Mouse (Mus musculus) gastrocnemius, postnatal 10 days (tissue): ENCODE data around the gene Nav2. TPM values are rescaled to one million over a fixed set of nuclear protein-coding genes. Genes with fewer than 3 reads are reported as not detected.
A peak's percentile ranks its signal among the peaks of the same experiment; 100 is the strongest.

ENCODE experiments used
- DNase-seq: peaks from one replicate; pipeline ENCODE4 v3.0.0; 2021; ENCODE audit warnings: mixed read lengths
- total RNA-seq, 2 experiments: library from RNA; stranded (reverse); gene quantifications; 2 replicates each; pipeline ENCODE4 v1.2.3; 2021

Nav2 gene
- total RNA-seq, 2 experiments from 2014 or later = 55.8 to 80.1 TPM

DNA sequence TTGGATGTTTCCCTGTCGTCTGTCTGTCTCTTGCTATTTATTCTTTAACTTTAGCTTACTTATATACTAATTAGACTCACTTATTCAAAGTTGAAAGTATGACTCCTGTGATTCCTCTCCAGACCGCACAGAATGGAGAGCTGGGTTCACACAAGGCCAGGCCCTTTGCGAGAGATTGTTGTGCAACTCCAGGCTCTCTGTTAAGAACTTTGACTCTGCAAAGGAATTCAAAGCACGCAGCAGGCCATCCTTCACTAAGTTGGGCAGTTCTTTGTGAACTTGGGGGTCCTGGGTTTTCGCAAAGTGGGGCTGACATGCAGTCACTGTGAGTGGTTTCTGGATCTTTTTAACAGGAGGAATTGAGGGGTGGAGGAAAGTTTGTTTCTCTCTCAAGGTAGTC lies 95.9 kb downstream of the Nav2 start:
- DNase-seq = no peak

DNA sequence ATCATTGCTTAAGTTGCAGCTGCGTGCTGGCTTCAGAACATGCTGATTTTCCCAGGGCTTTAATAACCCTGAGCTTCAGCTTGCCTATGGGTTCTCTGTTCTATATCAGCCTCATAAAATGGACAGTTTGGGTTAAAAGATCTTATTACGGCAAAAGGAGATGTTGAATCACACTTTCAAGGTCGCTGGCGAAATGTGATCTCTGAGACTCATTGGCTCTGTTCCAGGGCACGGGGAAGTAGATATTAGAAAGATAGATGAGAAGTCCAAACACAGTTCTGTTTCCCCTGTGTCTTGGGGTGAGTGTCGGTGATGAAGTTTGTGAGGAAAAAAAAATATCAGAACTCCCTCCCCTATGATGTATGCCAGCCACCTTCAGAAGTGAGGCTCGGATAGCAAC lies 98.4 kb downstream of the Nav2 start:
- no peak for DNase-seq

DNA sequence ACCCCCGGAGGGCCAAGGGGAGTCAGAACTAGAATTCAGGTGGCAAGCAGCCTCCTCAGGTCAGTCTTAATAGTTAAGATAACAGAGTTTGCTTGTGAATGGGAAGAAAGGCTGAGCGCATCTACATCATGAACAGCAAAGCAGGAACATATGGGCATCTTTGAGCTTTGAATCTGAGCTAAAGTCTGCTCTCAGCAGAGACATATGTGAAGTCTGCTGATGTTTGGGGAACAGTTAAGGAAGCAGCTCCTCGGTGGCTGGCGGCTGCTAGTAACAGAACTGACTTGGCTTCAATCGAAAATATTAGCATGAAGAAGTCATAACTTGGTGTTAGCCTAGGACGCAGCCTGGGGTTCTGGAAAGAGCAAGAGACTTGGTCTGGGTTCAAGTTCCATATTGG lies 102.2 kb downstream of the Nav2 start:
- no peak for DNase-seq

DNA sequence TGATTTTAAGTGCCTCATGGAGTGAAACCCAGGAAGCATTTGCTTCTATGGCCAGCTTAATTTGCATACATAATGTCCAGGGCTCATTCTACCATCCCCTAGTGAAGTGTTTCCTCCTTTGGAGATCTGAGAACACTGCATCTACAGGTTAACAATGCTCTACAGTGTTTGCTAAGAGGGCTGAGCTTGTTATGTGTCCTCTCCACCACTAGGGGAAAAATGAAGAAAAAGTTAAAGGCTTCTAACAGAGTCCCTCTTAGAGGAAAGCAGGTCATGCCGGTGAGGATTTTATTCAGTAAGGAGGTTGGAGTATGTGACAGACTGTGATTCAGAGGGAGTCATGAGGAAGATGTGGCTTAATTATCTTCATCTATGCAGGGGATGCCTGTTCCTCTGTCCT lies 103.5 kb downstream of the Nav2 start:
- DNase-seq = no peak

DNA sequence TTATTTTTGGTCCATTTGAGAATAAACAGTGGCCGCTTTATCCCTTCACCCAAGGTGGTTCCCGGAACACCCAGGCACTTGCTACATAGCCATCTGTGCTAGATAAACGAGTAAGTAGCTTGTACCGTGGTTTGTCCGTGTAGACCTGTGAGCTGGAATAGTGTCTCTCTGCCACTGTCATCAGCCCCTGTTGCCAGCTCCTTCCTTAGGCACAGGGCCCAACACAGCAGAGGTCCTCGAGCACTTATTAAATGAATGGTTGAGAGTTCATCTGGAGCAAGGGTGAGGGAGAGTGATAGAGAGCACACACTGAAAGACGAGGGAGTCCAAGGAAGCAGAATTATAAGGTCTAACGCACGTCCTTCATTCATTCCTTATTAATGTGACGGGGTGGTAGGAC lies 106.0 kb downstream of the Nav2 start:
- DNase-seq = no peak

DNA sequence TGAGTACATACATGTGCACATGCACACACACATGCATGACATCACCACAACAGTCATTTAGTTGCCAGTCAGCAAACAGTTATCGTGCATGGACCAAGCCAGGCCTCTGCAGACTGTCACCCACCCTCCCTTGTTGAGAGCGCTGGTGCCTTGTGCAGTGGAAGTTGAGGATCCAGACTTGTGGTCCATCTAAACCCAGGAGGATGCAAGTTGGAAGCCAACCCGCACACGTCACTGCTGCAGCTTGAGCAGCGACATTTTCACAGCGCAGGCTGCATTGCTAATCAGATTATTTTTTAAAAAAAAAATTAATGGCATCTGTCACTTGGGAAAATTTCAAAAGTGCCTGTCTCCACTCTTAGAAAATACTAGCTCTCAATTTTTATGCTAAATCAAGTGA lies 106.8 kb downstream of the Nav2 start:
- DNase-seq = no peak

DNA sequence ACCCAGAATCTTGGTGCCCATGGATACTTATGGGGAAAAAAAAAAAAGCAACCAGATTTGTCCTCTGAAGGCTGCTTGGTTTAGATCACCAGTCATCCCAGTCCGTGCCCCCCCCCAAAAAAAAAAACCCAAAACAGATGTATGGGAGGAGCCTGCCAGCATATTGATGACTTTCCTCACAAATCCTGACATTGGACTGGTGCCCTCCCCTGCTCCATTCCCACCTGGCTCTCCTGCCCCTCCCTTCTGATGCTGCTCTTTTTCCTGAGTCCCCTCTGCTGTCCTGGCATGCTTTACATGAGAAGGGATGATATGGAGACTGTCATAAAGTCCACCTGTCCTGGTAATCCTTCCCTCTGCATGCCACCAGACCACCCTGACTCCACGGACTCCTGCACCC lies 107.6 kb downstream of the Nav2 start:
- DNase-seq = no peak

DNA sequence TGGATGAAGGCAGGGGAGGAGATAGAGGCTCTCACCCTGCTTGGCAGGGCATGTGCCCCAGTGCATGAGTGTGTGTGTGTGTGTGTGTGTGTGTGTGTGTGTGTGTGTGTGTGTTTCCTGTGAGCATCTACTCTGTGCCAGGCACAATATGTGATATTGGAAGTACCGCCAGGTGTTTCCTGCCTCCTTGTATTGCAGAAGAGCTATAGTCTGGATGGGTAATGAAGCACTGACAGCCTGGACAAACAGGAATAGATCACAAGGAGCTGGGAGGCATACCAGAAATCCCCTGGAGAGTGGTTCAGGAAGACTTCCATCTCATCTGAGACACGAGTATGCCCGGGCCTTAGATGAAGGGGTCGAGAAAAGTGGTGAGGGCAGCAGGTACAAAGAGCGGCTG lies 109.3 kb downstream of the Nav2 start:
- no peak for DNase-seq

DNA sequence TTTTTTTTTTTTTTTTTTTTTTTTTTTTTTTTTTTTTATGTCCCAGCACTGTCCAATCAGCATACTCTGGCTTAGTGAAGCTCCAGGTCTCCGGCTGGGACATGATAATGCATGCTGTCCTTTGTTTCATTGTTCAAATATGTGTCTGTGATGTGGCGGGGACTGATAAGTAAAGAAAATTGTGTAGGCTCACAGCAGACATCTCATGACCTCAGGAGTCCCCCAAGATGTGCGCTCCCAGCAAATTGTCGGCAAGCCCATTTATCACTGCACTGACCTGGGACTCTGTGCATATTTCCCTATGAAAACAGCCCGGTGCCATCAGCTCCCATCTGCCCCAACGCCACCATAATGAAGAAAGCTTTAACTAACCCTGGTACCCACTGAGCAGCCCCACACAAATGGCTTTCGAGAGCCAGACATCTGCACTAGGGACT lies 110.0 kb downstream of the Nav2 start:
- DNase-seq = no peak

DNA sequence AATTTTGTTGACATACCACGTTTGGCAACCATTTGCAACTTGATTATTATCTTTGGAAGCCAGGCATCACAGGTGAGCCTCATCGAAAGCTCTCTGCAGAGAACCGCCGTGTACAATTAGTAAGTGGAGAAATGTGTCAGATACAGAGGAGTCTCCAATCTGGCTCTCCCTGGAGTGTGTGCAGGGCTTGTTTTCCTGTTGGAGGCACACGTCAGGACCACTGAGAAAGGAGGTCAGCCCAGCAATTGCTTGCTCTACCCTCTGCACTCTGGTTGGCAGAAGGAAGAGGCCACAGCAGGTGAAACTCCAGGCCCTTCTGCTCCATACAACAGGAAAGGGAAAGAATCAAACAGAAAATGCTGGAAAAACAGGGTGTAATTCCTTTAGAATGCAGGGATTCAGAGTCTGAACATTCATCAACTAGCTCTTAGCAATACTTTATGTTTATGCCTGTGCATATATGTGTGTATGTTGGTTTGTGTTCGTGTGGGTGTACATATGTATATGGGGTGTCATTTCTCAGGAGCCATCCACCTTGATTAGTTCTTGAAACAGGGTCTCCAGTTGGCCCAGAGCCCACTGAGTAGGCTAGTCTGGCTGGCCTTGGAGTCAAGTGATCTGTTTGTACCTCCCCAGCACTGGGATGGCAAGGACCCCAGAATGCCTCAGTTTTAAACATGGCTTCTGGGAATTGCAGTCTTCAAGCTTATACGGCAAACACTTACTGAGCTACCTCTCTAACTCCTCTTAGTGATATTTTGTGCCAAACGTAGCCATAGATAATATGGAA lies 116.7 kb downstream of the Nav2 start:
- no peak for DNase-seq

DNA sequence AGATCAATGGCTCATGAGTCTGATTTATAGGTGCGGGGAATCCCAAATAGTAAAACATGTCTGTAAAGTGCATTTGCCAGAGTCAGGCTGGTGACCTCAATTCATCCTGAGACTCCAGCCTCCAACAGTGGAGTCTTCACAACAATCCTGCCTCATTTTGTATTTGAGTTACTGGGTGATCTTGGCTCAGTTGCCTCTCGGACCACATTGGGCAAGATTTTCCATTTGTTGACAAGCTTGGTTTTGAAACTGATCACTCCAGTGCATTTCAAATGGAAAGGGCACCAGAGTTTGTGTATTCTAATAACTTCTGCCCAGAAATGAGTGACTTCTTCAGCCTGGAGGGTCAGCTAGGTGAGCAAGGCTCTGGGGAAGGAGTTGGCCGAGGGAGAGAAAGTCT lies 117.5 kb downstream of the Nav2 start:
- no peak for DNase-seq

DNA sequence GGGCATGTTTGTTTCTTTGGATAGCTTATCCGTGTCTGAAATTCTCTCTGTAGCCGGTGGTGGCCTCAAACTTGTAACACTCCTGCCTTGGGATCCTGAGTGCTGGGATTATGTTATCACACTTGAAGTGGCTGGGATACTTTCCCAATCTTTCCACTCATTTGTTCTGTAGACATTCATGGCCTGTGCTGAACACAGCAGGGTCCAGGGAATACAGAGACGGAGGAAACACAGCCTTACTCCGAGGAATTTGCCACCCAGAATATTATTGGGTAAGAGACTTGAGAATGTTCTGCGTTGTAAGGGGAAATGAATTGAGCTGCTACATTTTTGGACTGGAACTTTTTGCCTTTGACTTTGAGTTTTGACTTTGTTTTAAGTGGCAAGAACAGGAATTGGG lies 118.0 kb downstream of the Nav2 start:
- no peak for DNase-seq

DNA sequence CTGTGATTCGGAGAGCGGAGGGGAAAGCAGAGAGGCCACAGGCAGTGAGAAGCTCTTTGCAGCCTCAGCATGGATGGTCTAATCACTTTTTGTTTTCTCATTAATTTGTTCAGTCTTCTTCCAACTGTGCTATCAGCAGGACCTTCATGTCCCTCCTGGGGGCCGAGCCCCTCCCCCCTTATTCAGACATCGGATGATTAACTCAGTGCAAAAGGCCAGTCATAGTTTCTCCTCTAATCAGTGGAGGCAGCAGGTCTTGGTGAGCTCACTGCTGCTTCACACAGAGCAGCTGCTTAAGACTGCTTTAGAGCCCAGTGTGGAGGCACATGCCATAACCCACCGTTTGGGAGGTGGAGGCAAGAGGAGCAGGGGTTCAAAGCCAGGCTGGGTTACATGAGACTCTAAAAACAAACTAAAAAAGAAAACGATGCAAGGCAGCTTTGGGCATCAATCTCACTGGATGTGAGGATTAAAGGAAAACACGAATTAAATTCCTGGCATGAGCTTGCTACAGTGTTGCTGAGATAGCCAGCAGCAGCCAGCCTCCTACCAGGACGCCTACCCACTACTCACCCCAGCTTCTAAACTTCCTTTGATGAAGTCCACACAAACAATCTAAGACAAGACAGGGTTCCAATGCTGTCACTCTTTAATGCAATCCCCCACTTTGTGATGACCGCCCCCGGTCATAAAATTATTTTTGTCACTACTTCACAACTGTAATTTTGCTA lies 120.9 kb downstream of the Nav2 start:
- no peak for DNase-seq

DNA sequence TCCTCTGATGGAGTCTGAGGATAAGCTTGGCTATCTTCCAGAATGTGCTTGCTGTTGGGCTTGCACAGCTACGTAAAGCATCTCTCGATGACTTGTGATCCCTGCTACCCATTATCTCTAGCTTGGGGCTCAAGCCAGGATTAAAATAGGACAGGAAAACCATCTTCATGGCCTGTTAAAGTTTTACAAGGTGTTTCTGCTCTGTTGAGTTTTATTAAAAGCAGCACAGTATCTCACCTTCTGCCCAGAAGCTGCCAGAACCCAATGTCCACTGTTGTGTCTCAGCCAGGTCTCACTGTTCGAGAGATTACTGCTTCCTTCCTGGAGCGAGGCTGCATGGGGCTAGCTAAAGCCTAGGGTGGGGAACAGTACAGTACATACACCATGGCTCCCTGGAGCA lies 123.7 kb downstream of the Nav2 start:
- DNase-seq = no peak

DNA sequence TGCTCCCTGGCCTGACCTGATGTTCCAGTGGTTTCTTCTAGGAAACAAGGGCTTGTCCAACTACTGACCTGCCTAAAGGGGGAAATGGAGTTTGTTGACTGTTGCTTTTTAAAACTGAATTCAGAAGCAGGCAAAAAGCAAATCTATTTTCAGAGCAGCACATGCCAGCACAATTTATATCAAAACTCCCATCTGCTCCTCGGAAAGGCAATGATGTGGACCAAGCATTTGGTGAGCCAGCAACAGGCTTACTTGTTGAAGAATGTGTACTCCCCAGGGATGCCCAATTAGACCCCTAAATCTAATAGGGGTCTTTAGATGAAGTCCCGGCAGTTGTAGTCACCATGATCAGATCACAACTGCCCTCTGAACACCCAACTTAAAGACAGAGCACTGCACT lies 125.7 kb downstream of the Nav2 start:
- no peak for DNase-seq

DNA sequence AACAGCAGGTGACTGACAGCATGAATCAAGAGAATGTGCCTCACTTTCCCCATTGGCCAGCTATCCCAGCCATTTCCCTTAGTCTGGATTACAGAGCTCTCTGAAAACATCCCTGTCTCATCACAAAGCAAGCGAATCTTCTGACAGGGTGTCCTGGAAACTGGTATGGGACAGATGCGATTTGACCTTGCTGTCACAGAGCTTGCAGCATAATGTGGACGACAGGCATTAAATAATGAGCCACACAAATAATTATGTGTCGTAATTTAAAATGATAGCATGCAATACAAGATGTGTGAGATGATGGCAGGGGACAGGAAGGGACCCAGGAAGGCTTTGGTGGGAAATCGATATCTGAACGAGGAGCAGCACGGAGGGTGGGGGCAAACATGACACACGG lies 131.6 kb downstream of the Nav2 start:
- DNase-seq = no peak

DNA sequence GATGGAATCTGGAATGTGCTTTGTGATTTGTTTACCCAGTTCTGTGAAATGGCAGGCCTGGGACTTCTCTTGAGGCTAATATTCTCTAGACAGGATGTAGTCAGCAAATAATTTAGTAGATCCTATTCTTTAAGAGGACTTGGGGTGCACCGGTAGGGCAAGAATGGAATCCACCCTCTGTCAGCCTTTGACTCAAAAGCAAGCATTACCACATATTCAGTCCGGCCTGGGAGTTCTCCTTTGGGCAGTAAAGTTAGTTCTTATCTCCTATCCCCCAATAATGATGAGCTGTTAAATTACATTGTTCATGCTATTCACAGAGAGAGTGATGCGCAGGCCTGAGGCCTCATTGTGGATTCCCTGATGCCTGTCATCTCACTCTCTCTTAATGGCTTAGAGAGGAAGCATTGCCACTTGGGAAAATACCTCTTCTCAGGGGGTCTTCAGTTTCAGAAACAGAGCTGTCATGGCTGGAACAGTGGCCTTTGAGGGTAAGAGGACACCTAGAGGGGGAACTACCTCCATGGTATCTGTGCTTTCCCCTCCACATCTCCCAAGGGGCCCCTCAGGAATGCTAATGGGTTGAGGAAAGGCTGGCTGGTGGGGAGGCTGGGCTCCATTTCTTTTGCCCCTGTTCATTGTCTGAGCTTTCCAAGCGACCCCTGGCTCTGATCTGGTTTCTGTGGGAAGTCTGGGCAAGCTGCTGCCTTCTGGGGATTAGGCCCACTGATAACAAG lies 133.0 kb downstream of the Nav2 start:
- no peak for DNase-seq

DNA sequence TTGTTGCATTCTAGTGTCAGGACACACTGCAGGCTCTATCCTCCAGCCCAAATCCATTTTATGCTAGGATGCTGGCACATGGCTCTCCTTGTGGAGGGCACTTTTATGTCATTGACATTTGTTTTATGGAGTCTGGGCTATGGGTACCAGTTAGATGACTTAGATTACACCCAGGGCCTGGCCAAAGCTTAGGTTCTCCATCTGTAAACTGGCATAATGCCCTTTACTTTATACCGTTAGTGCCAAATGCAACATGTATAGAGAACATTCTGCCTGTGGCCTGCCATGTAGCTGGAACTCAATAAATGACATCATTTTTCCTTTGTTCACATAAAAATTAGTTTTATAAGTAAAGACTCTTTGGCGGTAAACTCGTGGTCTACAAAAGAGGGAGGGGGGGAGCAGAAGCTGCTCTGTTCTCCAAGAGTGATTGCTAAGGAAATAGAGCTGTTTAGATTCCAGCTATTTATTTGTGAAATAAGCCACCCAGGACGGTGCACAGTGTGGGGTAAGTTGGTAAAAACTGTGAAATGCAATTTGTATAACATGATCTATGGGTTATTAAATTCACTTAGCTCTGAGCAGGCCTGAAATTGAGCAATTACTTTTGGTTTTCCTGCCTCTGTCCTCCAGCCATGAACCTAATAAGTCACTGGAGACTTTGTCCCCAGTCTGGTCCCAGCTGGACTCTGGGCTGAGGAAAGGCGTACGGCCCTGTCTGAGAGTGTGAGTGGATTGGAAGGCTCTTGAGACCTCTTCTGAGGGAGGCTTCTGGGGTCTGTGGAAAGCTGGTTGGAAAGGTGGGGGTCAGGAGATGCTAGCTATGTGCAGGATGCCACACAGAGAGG lies 137.2 kb downstream of the Nav2 start:
- DNase-seq = no peak

DNA sequence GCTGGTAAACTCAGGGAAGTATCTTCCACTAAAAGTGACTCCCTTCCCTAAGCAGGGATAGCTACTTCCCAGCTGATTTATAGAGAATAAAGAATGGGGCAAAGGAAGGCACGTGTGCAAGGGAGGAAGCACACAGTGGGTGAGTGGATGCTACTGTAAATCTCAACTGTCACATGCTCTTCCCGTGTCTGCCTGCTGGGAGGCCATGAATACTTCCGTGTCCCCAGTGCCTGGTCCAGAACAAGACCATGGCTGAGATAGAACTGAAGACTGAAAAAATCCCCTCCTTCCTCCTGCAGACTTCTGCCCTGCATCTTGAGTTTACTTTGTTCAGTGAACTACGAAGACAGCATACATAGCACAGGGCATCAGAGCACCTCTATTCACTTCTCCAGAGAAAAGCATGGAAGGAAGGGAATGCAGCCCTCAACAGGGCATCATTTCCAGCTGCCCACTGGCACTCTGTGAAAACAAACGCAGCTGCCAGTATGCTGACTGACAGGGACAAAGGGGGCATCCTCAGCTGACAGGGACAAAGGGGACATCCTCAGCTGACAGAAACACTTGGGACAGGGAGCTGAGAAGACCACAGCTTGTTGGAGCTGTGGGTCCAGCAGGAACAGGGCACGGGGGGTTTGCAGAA lies 138.0 kb downstream of the Nav2 start:
- no peak for DNase-seq

DNA sequence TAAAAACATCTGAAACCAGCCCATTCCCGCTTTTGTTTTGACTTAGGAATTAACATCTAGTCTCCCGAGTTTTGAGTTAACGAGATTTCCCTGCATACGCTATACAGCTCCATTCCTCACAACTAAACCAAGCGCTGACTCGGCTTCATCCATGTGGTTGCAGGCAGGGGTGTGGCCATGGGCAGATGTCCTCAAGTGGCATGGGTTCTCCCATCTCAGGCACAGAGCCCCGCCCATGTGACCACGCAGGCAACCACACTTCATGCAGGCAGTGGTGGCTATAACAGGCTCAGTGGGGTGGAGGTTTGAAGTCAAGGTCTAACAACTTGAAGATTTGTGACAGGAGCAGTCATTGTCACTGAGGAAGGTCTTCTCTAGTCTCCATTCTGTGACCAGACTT lies 138.8 kb downstream of the Nav2 start:
- peak; percentile 19 for DNase-seq

DNA sequence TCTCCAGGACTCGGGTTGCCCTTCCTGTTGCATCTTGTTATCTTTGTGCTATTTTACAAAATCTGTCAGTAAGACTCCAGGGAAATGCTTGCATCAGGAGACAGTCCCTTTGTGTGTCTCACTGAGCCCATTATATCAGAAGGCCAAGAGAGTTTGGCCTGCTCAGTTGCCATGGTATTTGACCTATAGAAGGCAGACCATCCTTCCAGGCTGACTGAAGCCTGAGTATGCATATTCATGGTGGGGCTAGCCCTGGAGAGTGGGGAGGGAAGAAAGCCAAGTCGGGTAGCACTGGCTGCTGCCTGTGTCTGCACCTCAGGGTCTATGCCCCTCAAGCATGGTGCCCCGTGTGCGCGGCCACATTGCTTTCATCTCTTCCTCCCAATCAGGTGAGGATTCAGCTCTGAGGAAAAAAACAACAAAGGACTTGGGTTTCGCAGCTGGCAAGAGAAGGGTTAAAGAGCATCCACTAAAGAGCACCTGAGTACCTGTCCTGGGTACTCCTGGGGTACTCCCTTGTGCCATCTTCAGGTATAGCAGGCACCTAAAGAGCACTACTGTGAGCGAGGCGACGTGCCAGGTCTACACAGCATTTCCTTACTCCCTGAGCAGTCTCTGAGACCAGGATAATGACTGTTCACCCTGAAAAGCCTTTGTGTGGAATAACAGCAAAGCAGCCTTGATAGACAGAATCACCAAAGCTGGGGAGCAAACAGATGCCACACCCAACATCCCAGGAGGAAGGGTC lies 144.5 kb downstream of the Nav2 start:
- DNase-seq = no peak
